Mouse (Mus musculus): ENCODE results near the gene Haus2.
"Not testable (repeated sequence)": the region's sequence is repeated elsewhere in the genome, so short reads cannot be mapped to it uniquely, and the experiment has no call there.

Gene Haus2

DNA sequence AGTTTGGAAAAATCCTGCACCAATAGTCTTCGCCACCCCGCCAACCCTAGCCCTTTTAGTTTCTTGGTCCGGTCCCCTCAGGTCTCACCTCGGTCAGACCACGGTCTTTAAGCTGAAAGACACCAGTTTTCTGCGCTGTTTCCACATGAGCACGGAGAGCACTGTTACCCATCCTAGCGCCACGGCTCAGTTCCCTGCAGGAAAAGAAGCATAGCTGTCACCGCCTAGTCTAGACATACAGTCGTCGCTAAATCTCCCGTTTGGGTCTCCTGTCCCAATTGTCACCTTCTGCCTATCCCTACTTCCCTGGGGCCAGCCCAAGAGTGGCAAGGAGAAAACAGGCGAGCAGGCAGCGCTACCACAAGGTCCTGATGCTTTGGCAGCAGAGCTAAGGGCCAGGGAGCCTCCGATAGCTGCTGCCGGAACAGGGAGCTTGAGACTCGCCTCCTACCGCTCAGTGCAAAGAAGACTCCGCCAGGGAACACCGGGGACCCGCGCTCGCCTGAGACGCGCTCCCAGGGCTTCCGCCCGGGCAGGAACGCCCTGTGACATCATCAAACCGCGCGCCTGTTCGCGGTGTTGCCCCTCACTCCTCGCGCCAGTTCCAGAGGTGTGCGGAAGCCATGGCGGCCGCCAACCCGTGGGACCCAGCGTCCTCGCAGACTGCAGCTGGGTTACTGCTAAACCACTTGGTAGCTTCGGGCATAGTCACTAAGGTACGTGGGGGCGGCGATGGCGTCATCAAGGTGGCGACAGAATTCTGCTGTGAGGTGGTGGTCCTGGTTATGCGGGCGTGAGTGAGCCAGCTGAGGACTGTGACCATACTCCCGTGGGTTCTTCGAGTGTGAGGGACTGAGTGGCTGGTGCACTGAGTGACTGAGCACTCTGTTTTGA, at the start of gene Haus2, which contains the start of gene Lrrc57:
Gene Haus2 (plus strand): TSS at position 554 of the 894 bp plus-strand sequence.
Gene Lrrc57 (minus strand): TSS at position 691 of the 894 bp plus-strand sequence.
- peak; percentile 95 for DNase-seq (ENCODE audit: low read depth, low spot score)

DNA sequence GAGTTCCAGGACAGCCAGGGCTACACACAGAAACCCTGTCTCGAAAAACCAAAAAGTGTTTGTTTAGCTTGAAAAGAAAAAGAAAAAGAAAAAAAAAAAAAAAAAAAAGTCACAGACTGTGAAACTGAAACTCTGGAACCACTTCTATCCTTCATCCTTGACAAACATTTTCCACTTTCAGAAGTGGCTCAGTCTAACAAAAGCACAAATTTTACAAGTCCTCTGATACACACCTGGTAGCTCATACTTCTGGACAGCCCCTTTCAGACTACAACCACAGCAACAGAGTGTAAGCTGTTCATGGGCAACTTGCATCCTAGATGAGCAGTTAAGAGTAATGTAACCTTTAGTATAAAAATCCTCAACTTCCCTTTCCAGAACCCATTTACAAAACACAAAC, 47.7 kb upstream of the Haus2 start:
- peak; percentile 49 for DNase-seq (ENCODE audit: low read depth, low spot score)

DNA sequence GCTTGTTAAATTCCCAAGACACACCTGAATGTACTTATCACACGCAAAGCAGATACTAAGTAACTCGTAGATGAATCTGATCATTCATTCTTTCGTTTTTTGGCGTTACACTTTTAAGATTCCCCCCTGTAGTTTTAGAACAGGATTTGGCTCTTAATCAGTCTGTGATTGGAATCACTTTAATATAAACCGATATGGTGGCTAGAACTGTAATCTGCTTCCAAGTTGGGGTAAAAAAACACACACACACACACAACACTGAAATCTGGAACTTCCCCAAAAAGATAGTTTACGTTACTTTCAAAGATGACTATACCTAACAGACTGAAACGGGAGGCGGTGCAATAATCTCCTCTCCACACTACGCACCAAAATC, 46.3 kb upstream of the Haus2 start:
- DNase-seq (ENCODE audit: low read depth, low spot score): no peak

DNA sequence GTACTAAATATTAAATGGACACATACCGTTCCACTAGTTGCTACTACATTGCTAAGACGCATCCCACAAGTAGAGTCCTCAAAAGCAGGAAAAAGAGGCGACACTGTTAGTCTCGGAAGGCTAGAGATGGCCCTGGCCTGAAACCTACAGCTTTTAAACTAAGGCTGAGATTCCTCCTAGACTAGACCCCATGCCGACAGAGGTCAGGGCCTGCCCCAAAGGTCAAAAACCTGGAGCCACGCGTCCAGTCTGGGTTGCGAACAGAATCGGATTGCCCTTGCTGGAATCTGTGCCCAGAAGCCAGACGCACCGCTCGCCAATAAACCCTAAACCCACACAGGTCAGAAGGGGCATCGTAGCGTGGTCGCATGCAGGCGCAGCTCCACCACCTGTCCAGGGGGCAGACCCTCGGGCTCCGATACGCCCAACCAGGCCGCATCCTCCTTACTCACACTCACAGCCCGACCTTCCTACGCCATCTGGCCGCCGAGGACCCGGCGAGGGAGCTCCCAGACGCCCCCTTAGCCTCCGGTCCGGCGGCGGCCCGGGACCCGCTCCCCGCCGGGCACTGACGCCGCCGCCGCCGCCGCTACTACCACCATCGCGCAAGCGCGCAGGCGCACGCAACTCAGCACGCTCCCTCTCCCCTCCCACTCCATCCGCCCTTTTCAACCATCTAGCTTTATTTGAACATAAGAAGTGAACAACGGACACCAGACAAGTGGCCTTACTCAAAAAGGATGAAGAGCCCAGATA, 45.8 kb upstream of the Haus2 start, which contains the start of gene Zfp106:
Gene Zfp106 (minus strand): TSS at position 609 of the 756 bp plus-strand sequence.
- DNase-seq (ENCODE audit: low read depth, low spot score): peak; percentile 95

DNA sequence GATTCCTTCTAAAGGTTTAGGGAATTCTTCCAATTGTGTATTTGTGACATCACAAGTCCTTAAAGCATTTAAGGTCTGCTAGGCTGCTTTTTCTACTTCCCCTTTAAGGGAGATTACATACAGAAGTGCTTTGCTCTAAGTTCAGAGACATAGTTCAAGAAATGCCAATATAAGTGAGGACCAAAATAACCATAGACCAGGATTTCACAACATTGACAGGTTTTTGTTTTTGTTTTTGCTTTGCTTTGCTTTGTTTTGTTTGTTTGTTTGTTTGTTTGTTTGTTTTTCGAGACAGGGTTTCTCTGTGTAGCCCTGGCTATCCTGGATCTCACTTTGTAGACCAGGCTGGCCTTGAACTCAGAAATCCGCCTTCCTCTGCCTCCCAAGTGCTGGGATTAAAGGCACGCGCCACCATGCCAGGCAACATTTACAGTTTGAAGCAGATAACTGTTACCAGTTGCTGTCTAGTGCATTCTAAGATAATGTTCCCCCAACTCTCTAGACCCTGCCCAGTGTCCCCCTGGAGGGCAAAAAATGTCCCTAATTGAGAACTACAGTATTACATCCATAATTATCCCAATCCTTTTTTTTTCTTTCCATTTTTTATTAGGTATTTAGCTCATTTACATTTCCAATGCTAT, 44.5 kb upstream of the Haus2 start:
- peak; percentile 20 for DNase-seq (ENCODE audit: low read depth, low spot score)

DNA sequence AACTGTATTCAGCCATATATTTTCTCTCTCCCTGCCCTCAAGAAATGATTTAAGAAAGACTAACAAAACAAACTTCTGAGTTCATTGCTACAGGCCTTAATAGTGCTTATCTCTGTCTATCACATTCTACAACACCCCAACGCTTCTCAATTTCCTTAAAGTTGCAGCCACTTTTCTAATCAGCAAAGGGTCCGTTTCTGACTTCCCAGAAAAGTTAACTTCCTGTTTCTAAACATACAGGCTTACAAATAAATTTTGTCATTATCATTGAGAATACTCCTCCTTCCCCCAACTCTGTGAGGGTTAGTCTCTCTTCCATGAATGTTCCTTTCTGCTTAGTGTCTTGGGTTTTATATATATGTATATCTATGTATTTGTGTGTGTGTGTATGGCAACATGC, 43.8 kb upstream of the Haus2 start:
- DNase-seq (ENCODE audit: low read depth, low spot score): no peak

DNA sequence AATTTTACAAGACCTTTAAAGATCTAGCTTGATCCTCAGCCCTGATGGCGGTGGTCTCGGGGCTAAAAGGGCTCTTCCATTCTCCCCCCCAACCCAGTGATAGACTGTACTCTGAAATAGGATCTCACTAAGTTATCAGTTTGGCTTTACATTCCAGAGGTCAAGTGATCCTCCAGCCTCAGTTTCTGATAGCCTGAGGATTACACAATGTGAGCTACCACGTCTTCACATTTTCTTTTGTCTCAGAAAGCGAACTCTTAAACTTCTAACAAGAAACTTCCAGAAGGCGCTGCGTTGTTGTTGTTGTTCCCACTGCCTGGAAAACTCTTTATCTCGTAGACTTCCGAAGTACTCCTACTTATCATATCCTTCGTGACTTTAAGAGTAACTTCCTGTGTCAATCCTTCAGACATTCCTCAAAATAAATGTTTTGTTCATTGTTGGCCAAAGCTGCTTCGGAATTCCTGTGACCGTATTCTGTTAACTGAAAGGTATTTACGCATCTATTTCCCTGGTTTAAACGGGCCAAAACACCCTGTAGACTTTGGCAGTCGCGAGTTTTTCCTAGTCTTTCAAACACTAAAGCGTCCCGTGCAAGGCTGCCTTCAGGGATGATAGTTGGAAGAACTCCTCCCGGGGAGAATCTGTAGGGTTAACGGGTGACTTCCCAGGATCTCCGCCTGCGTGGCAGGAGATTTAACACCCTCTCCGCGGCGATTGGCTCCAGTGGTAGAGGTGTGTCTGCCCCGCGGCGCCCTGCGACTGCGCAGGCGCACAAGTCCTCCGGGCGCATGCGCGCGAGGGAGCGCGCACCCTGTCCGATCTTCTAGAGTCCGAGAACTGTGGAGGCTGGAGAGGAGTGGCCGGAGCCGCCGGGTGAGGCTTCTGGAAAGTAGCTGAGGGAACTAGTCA, 42.0 kb upstream of the Haus2 start, which contains the start of gene Snap23:
Gene Snap23 (plus strand): TSS at position 786 of the 912 bp plus-strand sequence.
- peak; percentile 94 for DNase-seq (ENCODE audit: low read depth, low spot score)

DNA sequence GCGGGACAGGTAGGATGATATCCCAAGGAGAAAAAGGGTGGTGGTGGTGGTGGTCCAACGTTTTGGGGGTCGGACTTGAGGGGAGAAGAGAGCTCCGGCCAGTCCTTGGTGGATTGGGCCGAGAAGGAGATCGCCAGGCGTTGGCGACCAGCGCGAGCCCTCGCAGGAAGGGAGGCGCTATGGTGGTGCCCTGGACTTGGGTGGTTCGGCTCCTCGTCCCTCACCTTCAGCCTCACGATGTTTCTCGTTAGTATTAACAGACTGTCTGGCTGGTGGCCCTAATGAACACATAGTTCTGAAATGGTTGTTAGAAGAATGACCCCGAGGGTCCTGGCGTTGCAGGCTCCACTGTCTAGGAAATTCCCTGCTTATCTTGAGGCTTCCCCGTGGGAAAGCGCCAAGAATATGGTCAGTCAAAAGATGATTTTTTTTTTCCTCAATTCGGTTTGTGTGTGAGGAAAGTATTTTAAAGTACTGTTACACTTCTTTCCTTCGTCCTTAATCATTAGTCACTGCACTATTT, 41.3 kb upstream of the Haus2 start:
- DNase-seq (ENCODE audit: low read depth, low spot score): no peak

DNA sequence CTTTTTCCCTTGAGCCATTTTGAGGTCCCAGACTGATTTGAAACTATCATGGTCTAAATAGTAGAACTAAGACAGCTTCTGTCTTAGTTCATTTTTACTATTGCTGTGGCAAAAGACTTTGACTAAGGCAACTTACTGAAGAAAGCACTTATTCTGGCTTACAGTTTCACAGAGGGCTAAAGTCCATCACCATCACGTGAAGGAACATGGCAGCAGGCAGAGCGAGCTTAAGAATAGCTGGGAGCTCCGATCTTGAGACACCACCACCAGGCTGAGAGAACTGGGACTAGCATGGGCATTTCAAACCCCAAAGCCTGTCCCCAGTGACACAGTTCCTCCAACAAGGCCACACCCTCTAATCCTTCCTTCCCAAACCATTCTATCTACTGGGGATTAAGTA, 38.1 kb upstream of the Haus2 start:
- DNase-seq (ENCODE audit: low read depth, low spot score): no peak

DNA sequence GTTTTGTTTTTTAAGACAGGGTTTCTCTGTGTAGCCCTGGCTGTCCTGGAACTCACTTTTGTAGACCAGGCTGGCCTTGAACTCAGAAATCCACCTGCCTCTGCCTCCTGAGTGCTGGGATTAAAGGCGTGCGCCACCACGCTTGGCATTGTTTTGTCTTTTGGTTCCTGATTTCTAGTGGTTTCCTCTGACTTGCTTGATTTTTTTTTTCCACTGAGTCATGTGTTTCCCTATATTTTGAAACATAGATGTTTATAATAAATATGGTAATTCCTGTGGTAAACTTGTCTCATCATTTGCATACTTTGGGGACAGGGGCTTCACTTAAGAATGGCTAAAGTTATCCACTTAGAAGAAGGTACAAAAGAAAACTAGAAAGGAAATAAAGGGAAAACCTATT, 37.0 kb upstream of the Haus2 start:
- not testable (repeated sequence) for DNase-seq (ENCODE audit: low read depth, low spot score)

DNA sequence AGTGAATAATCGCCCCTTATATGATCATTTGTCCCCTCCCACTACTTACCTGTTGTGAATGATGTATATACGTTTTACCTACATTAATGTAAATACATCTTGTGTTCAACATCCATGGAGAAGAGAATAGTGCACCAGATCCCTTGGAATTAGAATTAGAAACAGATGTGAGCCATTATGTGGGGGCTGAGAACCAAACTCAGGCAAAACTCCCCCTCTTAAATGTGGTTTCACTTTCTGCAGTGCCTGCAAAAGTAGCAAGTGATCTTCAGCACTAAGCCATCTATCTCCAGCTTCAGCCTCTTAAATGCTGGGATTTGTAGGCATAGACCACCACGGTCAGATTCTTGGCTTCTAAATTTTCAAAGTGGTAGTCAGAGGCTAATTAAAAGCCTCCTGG, 34.1 kb upstream of the Haus2 start:
- DNase-seq (ENCODE audit: low read depth, low spot score): peak; percentile 37

DNA sequence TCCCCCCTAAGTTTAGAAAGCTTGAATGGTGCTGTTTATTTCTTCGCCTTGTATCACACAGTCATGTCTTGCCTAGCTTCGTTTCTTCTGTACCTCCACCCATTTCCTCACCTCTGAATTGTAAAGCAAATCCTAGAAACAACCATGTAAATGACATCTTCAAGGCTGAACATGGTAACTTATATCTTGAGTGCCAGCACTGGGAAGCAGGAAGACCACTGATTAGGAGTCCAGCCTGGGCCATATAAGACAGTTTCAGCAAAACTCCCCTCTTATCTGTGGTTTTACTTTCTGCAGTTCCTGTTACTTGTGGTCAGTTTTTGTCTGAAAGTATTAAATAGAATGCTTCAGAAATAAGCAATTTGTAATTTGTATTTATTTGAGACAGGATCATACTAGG, 33.2 kb upstream of the Haus2 start:
- DNase-seq (ENCODE audit: low read depth, low spot score): no peak

DNA sequence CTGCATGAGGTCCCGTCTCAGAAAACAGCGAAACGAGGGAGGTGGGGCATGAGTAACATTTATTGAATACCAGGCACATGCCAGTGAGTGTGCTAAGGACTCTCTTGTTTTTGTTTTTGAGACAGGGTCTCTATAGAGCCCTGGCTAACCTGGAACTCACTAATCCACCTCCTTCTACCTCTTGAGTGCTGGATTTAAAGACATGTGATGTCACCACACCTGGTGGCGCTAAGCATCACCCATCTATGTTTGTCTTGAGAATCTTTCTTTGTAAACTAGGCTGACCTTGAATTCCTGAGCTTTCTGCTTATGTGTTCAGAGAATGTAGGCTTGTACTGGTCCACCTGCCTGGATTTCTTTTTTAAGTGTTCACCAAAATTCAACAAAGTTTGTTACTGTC, 31.4 kb upstream of the Haus2 start:
- DNase-seq (ENCODE audit: low read depth, low spot score): no peak

DNA sequence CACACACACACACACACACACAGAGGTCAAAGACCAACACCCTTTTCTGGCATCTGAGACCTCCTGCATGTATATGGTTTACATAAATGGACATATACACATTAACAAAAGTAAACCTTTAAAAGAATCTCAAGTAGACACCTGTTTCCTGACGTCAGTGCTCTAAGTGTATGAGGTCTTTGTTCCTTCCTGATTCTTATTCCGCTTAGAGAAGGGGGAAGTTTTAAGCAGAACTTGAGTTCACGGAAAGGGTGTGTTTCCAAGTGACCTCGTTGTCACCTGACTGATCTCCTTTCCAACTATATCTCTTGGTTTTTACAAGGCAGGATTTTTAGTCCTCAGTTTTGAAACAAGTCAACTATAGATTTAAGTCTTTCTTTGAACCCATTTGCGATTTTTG, 30.9 kb upstream of the Haus2 start:
- no peak for DNase-seq (ENCODE audit: low read depth, low spot score)

DNA sequence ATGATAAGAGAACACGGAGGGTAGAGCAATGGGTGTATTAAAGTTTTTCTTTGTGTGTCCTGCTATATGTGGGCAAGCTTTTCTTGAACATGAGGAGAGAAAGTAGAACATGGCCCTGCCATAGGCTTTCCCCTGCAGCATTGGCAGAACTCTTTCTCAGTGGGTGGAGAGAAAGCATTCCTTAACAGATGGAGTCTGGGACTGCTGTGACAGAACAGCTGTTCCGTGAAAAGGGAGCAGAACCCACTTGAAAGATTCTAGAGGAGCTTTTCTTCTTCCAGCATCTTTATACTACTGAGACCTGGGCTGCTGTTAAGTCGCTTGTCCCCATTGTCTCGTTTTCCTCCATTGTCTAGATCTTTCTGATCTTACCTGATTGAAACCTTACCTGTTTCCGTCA, 19.4 kb upstream of the Haus2 start:
- no peak for DNase-seq (ENCODE audit: low read depth, low spot score)

DNA sequence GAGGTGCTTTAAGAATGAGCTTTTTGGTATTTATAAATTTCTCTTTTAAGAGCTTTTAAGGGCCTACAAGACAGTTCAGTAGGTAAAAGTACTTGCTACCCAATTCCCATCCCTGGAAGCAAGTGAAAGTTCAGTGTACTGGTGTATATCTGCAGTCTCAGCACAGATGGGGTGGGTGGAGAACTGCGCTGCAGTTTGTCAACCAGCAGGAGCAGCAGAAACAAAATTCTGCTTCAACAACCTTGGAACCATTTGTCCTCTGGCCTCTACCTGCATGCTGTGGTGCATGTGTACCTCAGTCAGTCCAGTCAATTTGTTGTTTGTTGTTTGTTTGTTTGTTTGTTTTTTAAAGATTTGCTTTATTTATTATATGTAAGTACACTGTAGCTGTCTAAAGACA, 17.0 kb upstream of the Haus2 start:
- DNase-seq (ENCODE audit: low read depth, low spot score): no peak

DNA sequence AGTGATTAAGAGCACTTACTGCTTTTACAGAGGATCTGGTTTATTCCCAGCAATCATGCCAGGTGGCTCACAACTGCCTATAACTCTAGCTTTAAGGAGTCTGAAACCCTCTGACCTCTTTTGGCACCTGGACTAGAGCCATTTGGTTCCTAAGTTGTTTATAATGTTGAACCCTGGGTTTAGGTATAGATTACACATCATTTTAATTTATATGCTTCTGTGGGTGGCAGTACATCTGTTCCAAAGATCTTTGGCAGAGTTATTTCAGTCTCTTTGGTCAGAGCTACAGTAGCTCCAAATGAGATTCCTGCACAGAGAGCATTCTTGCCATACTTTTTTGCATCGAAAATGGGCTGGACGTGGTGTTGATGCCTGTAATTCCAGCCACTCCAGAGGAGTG, 11.4 kb upstream of the Haus2 start:
- no peak for DNase-seq (ENCODE audit: low read depth, low spot score)

DNA sequence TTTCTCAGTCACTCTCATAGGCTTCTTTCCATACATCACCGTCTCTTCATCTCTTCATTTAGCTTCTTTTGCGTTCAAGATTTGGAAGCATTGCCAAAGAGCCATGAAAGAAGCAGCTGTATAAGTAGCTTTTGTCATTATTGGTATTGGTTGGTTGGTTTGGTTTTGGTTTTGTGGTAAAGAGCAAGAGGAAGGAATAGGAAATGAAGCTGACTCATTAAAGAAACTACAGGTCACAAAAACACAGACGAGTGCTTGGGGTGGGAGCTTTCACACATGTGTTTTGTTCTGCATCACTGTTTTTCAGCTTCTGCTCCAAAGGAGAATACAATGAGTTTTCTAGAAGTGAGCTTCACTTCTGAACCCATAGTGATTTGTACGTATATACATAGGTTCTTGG, 9.7 kb upstream of the Haus2 start:
- peak; percentile 52 for DNase-seq (ENCODE audit: low read depth, low spot score)

DNA sequence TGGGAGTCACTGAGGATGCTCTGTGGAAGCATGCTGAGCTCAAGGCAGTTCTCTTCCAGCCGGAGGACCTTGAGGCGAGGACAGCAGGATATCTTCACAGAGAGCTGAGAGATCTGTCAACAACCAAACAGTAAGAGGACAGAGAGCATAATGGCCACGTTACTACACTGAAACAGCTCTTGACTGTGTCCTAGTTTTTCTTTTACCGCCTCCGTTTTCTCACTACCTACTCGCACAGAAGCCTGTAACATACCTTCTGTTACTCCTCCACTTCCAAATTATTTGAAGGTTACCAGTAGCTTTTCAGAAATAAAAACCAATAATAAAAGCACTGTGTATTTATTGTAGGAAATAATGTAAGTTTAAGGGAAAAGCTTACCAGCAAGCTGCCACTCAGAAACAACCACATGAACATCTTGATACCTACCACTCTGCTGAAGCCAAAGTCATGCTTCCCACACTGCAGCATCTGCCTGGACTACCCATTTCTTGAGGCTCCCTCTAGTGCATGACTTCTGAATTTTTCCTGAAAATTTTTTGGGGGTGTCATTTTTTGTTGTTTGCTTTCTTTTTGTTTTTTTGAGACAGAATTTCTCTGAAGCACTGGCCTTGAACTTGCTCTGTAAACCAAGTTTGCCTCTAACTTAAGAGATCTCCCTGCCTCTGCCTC, 3.0 kb upstream of the Haus2 start:
- DNase-seq (ENCODE audit: low read depth, low spot score): peak; percentile 34
